Mouse (Mus musculus) testis, adult 2 months (tissue): ENCODE results near the gene Ntn5.

Experiments
- CTCF ChIP-seq: fragments of 200-500 bp; IDR thresholded peaks from 2 replicates; pipeline ENCODE4 v1.5.1; 2012; ENCODE audit warnings: low read depth, mild to moderate bottlenecking, inconsistent platforms, low read length, moderate library complexity; ENCODE audit not compliant: control insufficient read depth, insufficient read depth, insufficient replicate concordance
- POLR2A ChIP-seq: fragments of 200-500 bp; IDR thresholded peaks from 2 replicates; pipeline ENCODE4 v1.6.1; 2012; ENCODE audit warnings: low read depth, mild to moderate bottlenecking, inconsistent platforms, low read length, moderate library complexity; ENCODE audit not compliant: control insufficient read depth

DNA sequence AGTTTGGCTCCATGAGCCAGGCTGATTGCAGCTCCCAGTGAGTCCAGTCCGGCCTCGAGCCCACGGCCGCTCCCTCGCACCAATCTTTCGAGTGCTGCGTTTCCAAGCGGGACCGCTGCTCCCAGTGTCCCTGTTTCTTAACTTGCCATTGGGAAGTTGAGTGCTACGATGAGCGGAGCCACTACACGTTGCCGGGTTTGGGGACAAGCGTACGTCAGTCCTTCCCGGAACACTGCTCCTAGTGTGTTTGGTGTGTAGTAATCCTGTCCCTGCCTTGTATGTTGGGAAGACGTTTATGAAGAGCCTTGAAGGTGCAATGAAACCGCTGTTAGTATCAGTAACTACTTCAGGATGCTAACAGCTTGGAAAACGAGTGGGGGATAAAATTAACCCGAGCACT, 34.5 kb downstream of the Ntn5 start:
- TF ChIP-seq CTCF: no peak
- no peak for TF ChIP-seq POLR2A
